Mouse (Mus musculus) cortical plate, adult 2 months (tissue): ENCODE data around the gene Jph4.

ENCODE experiments used
- CTCF ChIP-seq: fragments of 200-500 bp; IDR thresholded peaks from 2 replicates; pipeline ENCODE4 v1.5.1; 2011; ENCODE audit warnings: mild to moderate bottlenecking, control low read depth, low read length; ENCODE audit not compliant: insufficient read depth; ENCODE audit errors: extremely low read depth
- POLR2A ChIP-seq: fragments of 200-500 bp; IDR thresholded peaks from 2 replicates; pipeline ENCODE4 v1.6.1; 2011; ENCODE audit warnings: mild to moderate bottlenecking, low read length, control low read depth; ENCODE audit not compliant: insufficient read depth; ENCODE audit errors: extremely low read depth

- TF ChIP-seq CTCF (no peak), POLR2A (peak; percentile 87)
These were observed at the start of gene Jph4 for GRCm38 (mm10) chr14:55116425-55117200.
